Mouse (Mus musculus): Measurements from ENCODE around the gene Gm17455.

- TF ChIP-seq CTCF (IDR thresholded peaks at IDR 0.05; ENCODE audit: low read depth) (no peak), EP300 (IDR thresholded peaks at IDR 0.05; ENCODE audit: low read depth) (no peak)
Observed at GRCm38 (mm10) chr10:60353241-60354002, 46.1 kb upstream of the Gm17455 start.

Data from liver, postnatal 0 days (tissue).